Mouse (Mus musculus): ENCODE measurements around the gene Rcor1.

Gene Rcor1

GRCm38 (mm10) chr12:111021577-111021976 is 17.6 kb upstream of the Rcor1 start:
- no peak for DNase-seq (ENCODE audit: low spot score in 2 of 2)

GRCm38 (mm10) chr12:111028176-111029167 is 10.7 kb upstream of the Rcor1 start:
- no peak for DNase-seq (ENCODE audit: low spot score in 2 of 2)

- no peak for DNase-seq (ENCODE audit: low spot score in 2 of 2)
Observed at GRCm38 (mm10) chr12:111029291-111029890, 9.8 kb upstream of the Rcor1 start.

GRCm38 (mm10) chr12:111032839-111033238 is 6.3 kb upstream of the Rcor1 start:
- no peak for DNase-seq (ENCODE audit: low spot score in 2 of 2)

GRCm38 (mm10) chr12:111035182-111035824 is 3.8 kb upstream of the Rcor1 start:
- no peak for DNase-seq (ENCODE audit: low spot score in 2 of 2)

- no peak for DNase-seq (ENCODE audit: low spot score in 2 of 2)
Observed at GRCm38 (mm10) chr12:111036198-111036775, 2.9 kb upstream of the Rcor1 start.

GRCm38 (mm10) chr12:111037241-111038180 is 1.6 kb upstream of the Rcor1 start:
- DNase-seq (ENCODE audit: low spot score in 2 of 2) = peak in 1 of 2 experiments; percentile 17

GRCm38 (mm10) chr12:111038231-111038975 is 748 bp upstream of the Rcor1 start:
- DNase-seq (ENCODE audit: low spot score in 2 of 2) = peak in 1 of 2 experiments; percentile 48

GRCm38 (mm10) chr12:111039771-111040530 is 800 bp downstream of the Rcor1 start:
- DNase-seq (ENCODE audit: low spot score in 2 of 2) = peak in 1 of 2 experiments; percentile 32

- DNase-seq (ENCODE audit: low spot score in 2 of 2) = no peak
Observed at GRCm38 (mm10) chr12:111040531-111040860, 1.3 kb downstream of the Rcor1 start.

- DNase-seq (ENCODE audit: low spot score in 2 of 2) = no peak
Observed at GRCm38 (mm10) chr12:111041196-111041595, 2.0 kb downstream of the Rcor1 start.

- DNase-seq (ENCODE audit: low spot score in 2 of 2) = no peak
Observed at GRCm38 (mm10) chr12:111042365-111042764, 3.2 kb downstream of the Rcor1 start.

GRCm38 (mm10) chr12:111044880-111045279 is 5.7 kb downstream of the Rcor1 start:
- DNase-seq (ENCODE audit: low spot score in 2 of 2) = no peak

- no peak for DNase-seq (ENCODE audit: low spot score in 2 of 2)
Observed at GRCm38 (mm10) chr12:111046866-111047265, 7.7 kb downstream of the Rcor1 start.

GRCm38 (mm10) chr12:111048201-111048600 is 9.1 kb downstream of the Rcor1 start:
- no peak for DNase-seq (ENCODE audit: low spot score in 2 of 2)

- no peak for DNase-seq (ENCODE audit: low spot score in 2 of 2)
Observed at GRCm38 (mm10) chr12:111050256-111050655, 11.1 kb downstream of the Rcor1 start.

GRCm38 (mm10) chr12:111063361-111063760 is 24.2 kb downstream of the Rcor1 start:
- DNase-seq (ENCODE audit: low spot score in 2 of 2) = no peak

- DNase-seq (ENCODE audit: low spot score in 2 of 2) = no peak
Observed at GRCm38 (mm10) chr12:111064220-111064619, 25.1 kb downstream of the Rcor1 start.

- no peak for DNase-seq (ENCODE audit: low spot score in 2 of 2)
Observed at GRCm38 (mm10) chr12:111065330-111065729, 26.2 kb downstream of the Rcor1 start.
